ENCODE assay signal across 23 mouse cellular contexts in genomic region chr1:55729332-55729731, GRCm38 (mm10).
"Had no signal": no experiment of that assay in that cellular context is flagged by ENCODE, and none has a peak within 500 bp of the region (broad histone marks: within the 10 kb centered on the region; RNA-seq: fewer than 3 reads in every experiment).

No protein-coding gene starts in this region.

- H3K27me3 ChIP-seq: heart, embryonic 12.5 days; intestine, embryonic 15.5 days; limb, embryonic 12.5 days; liver, embryonic 13.5 days; liver, embryonic 15.5 days had no signal

- H3K9me3 ChIP-seq: intestine, embryonic 15.5 days; limb, embryonic 10.5 days; limb, embryonic 12.5 days; liver, embryonic 13.5 days; liver, embryonic 15.5 days had no signal

- H3K4me1 ChIP-seq: intestine, embryonic 15.5 days; limb, embryonic 10.5 days; limb, embryonic 12.5 days; liver, embryonic 13.5 days; liver, embryonic 15.5 days had no signal

- H3K4me3 ChIP-seq: heart, embryonic 12.5 days; intestine, embryonic 15.5 days; layer of hippocampus, adult 2 months; left cerebral cortex, adult 2 months; limb, embryonic 10.5 days; limb, embryonic 12.5 days; liver, embryonic 13.5 days; liver, embryonic 15.5 days had no signal

- ATAC-seq: forebrain, postnatal 0 days; hindbrain, embryonic 16.5 days; inflammation-experienced regulatory T-cells, adult 6 months; intestine, embryonic 15.5 days; intestine, postnatal 0 days; liver, postnatal 0 days had no signal

- H3K4me2 ChIP-seq: heart, embryonic 12.5 days; hindbrain, embryonic 14.5 days; intestine, embryonic 15.5 days; limb, embryonic 12.5 days; liver, embryonic 11.5 days; liver, embryonic 13.5 days; liver, embryonic 15.5 days had no signal

- DNase-seq: forebrain, postnatal 0 days; gastrocnemius, postnatal 14 days; gastrocnemius, postnatal 36 days; kidney, adult 18-20 months; kidney, adult 8-10 months; kidney, postnatal 10 days; kidney, postnatal 25 days; kidney, postnatal 4 days; liver; liver, embryonic 13.5 days; liver, postnatal 0 days had no signal

- H3K36me3 ChIP-seq: heart, embryonic 12.5 days; intestine, embryonic 15.5 days; limb, embryonic 10.5 days; limb, embryonic 12.5 days; liver, embryonic 13.5 days; liver, embryonic 15.5 days had no signal

- H3K27ac ChIP-seq: hindbrain, embryonic 14.5 days; intestine, embryonic 15.5 days; layer of hippocampus, adult 2 months; left cerebral cortex, adult 2 months; limb, embryonic 10.5 days; limb, embryonic 12.5 days; liver, embryonic 13.5 days; liver, embryonic 15.5 days had no signal

- H3K9ac ChIP-seq: forebrain, postnatal 0 days; heart, embryonic 12.5 days; hindbrain, embryonic 14.5 days; intestine, embryonic 15.5 days; limb, embryonic 12.5 days; liver, embryonic 13.5 days; liver, embryonic 15.5 days; liver, postnatal 0 days had no signal
